Mouse (Mus musculus) CD8-positive naive resting alpha-beta T cell, adult 2 months (primary cell): ENCODE data around the gene Dennd1a.

Source experiments
- DNase-seq, 2 experiments: peaks; one replicate each; pipeline ENCODE4 v3.0.0; 2022; ENCODE audit warnings: low read depth in 2 of 2, low spot score in 2 of 2

The Dennd1a gene

GRCm38 (mm10) chr2:37782002-37782401 is 505.2 kb downstream of the Dennd1a start:
- DNase-seq, result no peak

- no peak for DNase-seq
Measured at GRCm38 (mm10) chr2:37781421-37781820, 505.8 kb downstream of the Dennd1a start.

GRCm38 (mm10) chr2:37780270-37780929 is 506.8 kb downstream of the Dennd1a start:
- no peak for DNase-seq

GRCm38 (mm10) chr2:37777958-37778720 is 509.1 kb downstream of the Dennd1a start:
- no peak for DNase-seq

GRCm38 (mm10) chr2:37776611-37777411 is 510.4 kb downstream of the Dennd1a start:
- DNase-seq, result no peak

GRCm38 (mm10) chr2:37776016-37776415 is 511.2 kb downstream of the Dennd1a start, which contains the start of gene Crb2:
Crb2 (plus strand) TSS chr2:37776249.
- DNase-seq, result no peak

GRCm38 (mm10) chr2:37774571-37774970 is 512.6 kb downstream of the Dennd1a start:
- no peak for DNase-seq

GRCm38 (mm10) chr2:37771618-37772285 is 515.4 kb downstream of the Dennd1a start:
- DNase-seq, result peak; percentile 77 to 87

- DNase-seq, result no peak
Measured at GRCm38 (mm10) chr2:37769793-37770192, 517.4 kb downstream of the Dennd1a start.

GRCm38 (mm10) chr2:37768903-37769302 is 518.3 kb downstream of the Dennd1a start:
- no peak for DNase-seq

GRCm38 (mm10) chr2:37767739-37768138 is 519.5 kb downstream of the Dennd1a start:
- DNase-seq, result no peak

- no peak for DNase-seq
Measured at GRCm38 (mm10) chr2:37767080-37767547, 520.1 kb downstream of the Dennd1a start.

GRCm38 (mm10) chr2:37766027-37766761 is 521.0 kb downstream of the Dennd1a start:
- DNase-seq, result no peak

- DNase-seq, result peak in 1 of 2 experiments; percentile 19
Measured at GRCm38 (mm10) chr2:37765082-37765483, 522.1 kb downstream of the Dennd1a start.

GRCm38 (mm10) chr2:37764514-37764913 is 522.7 kb downstream of the Dennd1a start:
- DNase-seq, result no peak

- no peak for DNase-seq
Measured at GRCm38 (mm10) chr2:37763638-37764037, 523.6 kb downstream of the Dennd1a start.

- no peak for DNase-seq
Measured at GRCm38 (mm10) chr2:37760633-37761032, 526.6 kb downstream of the Dennd1a start.

GRCm38 (mm10) chr2:37758343-37759015 is 528.7 kb downstream of the Dennd1a start:
- no peak for DNase-seq

- DNase-seq, result no peak
Measured at GRCm38 (mm10) chr2:37757784-37758183, 529.4 kb downstream of the Dennd1a start.

- no peak for DNase-seq
Measured at GRCm38 (mm10) chr2:37757016-37757415, 530.2 kb downstream of the Dennd1a start.
